Mouse (Mus musculus): ENCODE results near the gene Slc12a5. TPM values are rescaled to one million over a fixed set of nuclear protein-coding genes. Genes with fewer than 3 reads are reported as not detected.

Slc12a5 gene
- polyA plus RNA-seq, 1 experiment from 2014 or later: 0.21 TPM

- peak; percentile 66; the same call in 1 of the 2 replicates for ATAC-seq (replicated peaks; ENCODE audit: insufficient number of reproducible peaks, insufficient read depth, low FRiP score, low read depth)
- H3K9ac ChIP-seq: no peak overlapping the region
- 30% methylated on average over 11 of the region's 11 CpGs for WGBS
- H3K4me2 ChIP-seq: no peak overlapping the region
- peaks cover 5% of the 10 kb centered on the region for H3K27me3 ChIP-seq
- no peak overlapping the region for H3K4me3 ChIP-seq
- peaks cover 3% of the 10 kb centered on the region; the same call in 1 of the 2 replicates for H3K4me1 ChIP-seq (replicated peaks)
- H3K9me3 ChIP-seq (replicated peaks): no peaks in the 10 kb centered on the region
- peaks cover 4% of the 10 kb centered on the region for H3K36me3 ChIP-seq
- H3K27ac ChIP-seq: no peak overlapping the region
Observed at GRCm38 (mm10) chr2:164924100-164924857, 36.3 kb upstream of the Slc12a5 start.

DNA sequence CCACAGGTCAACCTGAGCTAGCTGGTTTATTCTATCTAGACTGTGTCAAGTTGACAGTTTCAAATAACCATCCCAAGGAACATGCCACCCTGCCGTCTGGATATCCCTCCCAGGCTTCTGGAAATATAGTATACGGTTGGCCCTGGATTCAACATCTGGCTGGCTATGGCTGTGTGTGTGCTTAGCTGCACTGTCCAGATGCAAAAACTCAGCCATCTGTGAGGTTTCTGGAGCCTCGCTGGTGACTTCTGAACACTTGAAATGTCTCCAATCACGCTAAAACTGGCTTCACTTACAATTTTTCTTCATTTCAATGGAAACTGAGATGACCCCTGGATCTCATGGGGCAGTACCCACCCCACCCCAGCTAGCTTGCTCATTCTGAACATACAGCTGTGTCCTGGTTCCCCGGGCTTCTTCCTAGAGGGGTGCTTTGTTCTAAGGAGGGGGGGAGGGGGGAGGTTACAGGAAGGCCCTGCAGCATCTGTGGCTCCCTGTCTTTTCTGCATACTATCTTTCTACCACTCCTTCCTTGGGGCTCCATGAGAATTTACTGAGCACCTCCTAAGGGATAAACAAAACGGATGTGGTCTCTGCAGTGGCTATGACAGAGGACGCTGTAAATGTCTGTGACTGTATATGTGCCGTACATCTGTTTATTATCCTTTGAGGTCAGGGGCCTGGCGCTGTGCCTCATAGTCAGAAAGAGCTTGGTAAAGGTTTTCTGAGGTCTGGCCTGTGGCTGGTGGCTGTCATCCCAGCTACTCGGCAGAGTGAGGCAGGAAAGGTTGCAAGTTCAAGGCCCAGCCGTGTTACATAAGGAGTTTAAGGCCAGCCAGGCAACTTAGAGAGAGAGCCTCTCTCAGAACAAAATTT, 29.7 kb upstream of the Slc12a5 start:
- peaks cover 31% of the 10 kb centered on the region for H3K27me3 ChIP-seq
- H3K4me1 ChIP-seq (replicated peaks): no peaks in the 10 kb centered on the region; the same call in 1 of the 2 replicates
- ATAC-seq (replicated peaks; ENCODE audit: insufficient number of reproducible peaks, insufficient read depth, low FRiP score, low read depth): no peak
- no peak overlapping the region for H3K4me2 ChIP-seq
- no peak overlapping the region for H3K4me3 ChIP-seq
- no peaks in the 10 kb centered on the region for H3K36me3 ChIP-seq
- H3K9me3 ChIP-seq (replicated peaks): no peaks in the 10 kb centered on the region
- 47% methylated on average over 11 of the region's 11 CpGs for WGBS
- H3K27ac ChIP-seq: no peak overlapping the region
- H3K9ac ChIP-seq: no peak overlapping the region

DNA sequence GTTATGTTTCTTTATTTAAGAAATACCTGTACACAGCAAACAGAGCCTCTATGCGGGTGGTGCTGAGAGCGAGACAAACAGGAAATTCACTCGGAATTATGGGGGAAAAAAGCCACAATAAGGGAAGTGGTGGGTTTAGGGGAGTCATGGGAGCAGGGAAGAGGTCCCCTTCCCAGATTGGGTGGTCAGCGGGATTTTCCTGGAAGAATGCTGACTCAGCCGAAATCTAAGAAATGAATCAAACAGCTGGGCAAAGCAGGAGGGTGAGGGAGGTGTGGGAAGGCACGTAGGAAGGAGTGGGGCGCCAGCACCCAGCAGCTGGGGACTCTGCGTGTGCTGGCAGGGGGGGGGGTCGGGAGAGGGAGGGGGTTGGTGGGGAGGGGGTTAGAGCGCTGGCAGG, 27.1 kb upstream of the Slc12a5 start:
- no peaks in the 10 kb centered on the region for H3K36me3 ChIP-seq
- no peak overlapping the region for H3K9ac ChIP-seq
- H3K27ac ChIP-seq: no peak overlapping the region
- no peak overlapping the region for H3K4me2 ChIP-seq
- no peak for ATAC-seq (replicated peaks; ENCODE audit: insufficient number of reproducible peaks, insufficient read depth, low FRiP score, low read depth)
- H3K9me3 ChIP-seq (replicated peaks): no peaks in the 10 kb centered on the region
- H3K4me3 ChIP-seq: no peak overlapping the region
- peaks cover 4% of the 10 kb centered on the region for H3K4me1 ChIP-seq (replicated peaks)
- H3K27me3 ChIP-seq: peaks cover 47% of the 10 kb centered on the region
- WGBS: 32% methylated on average over 10 of the region's 10 CpGs

DNA sequence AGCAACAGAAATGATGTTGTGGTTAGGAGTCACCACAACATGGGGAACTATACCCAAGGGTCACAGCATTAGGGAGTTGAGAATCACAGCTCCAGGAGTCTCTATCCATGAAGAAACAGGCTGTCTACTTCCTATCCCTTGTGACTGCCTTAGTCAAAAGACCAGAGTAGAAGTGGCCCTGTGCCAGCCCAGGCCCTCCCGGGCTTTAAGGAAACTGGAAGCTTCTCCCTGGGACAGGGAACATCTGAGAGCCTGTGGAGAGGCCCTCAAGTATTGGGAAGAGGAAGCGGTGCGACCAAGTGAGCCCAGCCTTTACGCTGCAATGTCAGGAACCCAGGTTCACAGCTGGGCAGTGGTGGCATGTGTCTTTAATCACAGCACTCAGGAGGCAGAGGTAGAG, 24.6 kb upstream of the Slc12a5 start:
- H3K9ac ChIP-seq: no peak overlapping the region
- H3K4me1 ChIP-seq (replicated peaks): peaks cover 16% of the 10 kb centered on the region
- H3K27ac ChIP-seq: no peak overlapping the region
- ATAC-seq (replicated peaks; ENCODE audit: insufficient number of reproducible peaks, insufficient read depth, low FRiP score, low read depth): no peak
- H3K27me3 ChIP-seq: peaks cover 70% of the 10 kb centered on the region
- H3K9me3 ChIP-seq (replicated peaks): no peaks in the 10 kb centered on the region
- H3K36me3 ChIP-seq: no peaks in the 10 kb centered on the region
- H3K4me3 ChIP-seq: no peak overlapping the region
- 62% methylated on average over 4 of the region's 4 CpGs for WGBS
- no peak overlapping the region for H3K4me2 ChIP-seq

DNA sequence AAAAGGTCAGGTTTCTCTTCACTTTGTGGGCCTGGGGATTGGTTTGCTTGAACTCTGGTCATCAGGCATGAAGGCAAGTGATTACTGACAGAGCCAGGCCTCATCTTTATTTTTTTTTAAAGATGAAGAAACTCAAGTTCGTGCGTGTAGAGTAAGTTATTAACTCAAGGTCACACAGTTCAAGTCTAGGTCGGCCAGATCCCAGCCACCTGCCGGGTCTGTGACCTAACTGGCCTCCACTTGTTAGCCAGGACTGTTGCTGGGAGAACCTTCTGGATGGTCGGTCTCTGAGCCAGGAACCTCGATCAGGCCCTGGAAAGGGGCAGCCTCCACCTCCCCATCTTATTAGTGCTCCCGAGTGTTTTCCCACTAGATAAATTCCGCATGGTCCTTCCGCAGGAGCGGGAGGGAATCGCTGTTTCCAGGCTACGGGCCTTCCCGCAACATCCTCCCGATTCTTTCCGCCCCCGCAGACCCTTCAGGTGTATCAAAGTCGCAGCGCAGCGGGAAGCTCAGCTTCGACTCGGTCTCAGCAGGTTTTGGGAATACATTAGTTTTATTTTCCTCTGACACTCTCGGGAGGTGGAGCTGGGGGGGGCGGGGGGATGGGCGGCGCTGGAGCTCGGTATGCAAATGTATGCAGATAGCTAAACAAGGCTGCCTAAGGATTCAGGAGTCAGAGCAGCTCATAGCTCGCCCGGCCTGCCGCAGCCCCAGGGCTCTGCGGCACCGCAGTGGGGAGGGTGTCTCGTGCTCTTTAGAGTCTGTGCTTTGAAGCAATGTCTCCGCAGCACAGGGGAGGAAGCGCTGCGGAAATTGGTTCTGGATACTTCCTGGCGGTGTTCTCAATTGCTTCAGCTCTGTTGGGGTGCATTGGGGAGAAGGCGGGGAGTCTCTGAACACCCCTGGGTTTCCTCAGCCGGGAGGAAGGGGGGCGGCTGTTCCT, 22.2 kb upstream of the Slc12a5 start:
- 3% methylated on average over 39 of the region's 39 CpGs for WGBS
- peak overlapping the region; percentile 33 for H3K4me3 ChIP-seq
- ATAC-seq (replicated peaks; ENCODE audit: insufficient number of reproducible peaks, insufficient read depth, low FRiP score, low read depth): no peak; the same call in 1 of the 2 replicates
- peaks cover 69% of the 10 kb centered on the region for H3K27me3 ChIP-seq
- peak overlapping the region; percentile 63 for H3K4me2 ChIP-seq
- H3K27ac ChIP-seq: no peak overlapping the region
- H3K4me1 ChIP-seq (replicated peaks): peaks cover 16% of the 10 kb centered on the region
- H3K9me3 ChIP-seq (replicated peaks): no peaks in the 10 kb centered on the region
- H3K9ac ChIP-seq: no peak overlapping the region
- no peaks in the 10 kb centered on the region for H3K36me3 ChIP-seq

DNA sequence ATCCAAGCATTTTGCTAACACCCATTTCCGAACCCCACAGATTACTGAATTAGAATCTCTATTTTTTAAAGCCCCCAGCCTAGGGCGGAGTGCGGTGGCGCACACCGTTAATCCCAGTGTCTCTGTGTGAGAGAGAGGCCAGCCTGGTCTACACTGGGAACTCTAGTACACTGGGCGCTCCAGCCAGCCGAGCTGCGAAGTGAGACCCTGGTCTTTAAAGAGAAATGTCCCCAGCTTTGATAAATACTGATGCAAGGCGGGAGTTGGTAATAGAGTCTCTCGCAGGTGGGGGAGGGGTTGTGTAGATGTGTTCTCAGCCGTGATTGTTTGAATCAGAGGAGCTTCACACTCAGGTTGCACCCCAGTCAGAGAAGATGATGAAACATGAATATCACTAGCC, 21.5 kb upstream of the Slc12a5 start:
- H3K27me3 ChIP-seq: peaks cover 68% of the 10 kb centered on the region
- H3K9ac ChIP-seq: no peak overlapping the region
- H3K9me3 ChIP-seq (replicated peaks): no peaks in the 10 kb centered on the region
- 3% methylated on average over 11 of the region's 11 CpGs for WGBS
- no peak overlapping the region for H3K27ac ChIP-seq
- no peaks in the 10 kb centered on the region for H3K36me3 ChIP-seq
- peak overlapping the region; percentile 33 for H3K4me3 ChIP-seq
- H3K4me1 ChIP-seq (replicated peaks): peaks cover 16% of the 10 kb centered on the region
- peak overlapping the region; percentile 63 for H3K4me2 ChIP-seq
- ATAC-seq (replicated peaks; ENCODE audit: insufficient number of reproducible peaks, insufficient read depth, low FRiP score, low read depth): no peak

DNA sequence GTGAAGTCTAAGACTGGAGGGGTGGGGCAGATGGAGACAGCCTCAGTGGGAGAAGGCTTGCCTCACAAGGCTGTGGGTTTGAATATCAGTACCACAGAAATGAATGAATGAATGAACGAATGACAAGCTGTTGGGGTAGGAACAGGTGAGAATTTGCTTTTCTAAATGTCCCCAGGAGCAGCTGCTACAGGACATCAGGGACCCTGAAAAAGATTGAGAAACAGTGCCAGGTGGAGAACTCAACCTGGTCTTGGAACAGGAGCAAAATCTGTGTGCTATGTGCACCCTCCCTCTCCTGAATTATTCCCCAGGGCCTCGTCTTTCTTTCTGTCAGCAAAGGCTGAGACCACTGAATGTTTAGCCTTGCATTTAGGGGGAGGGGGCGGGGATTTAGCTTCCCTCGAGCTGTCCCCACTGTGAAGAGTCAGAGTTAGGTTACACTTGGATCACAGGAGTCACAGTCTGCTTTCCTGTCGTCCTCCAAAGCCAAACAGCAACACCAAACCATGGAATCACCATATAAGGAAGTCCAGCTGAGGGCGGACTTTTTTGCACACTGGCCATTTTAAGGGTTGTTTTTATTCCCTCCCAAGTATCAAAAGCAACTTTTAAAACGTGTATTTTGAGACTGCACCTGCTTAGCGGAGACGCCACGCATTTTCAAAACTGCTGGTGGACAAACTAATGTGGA, 20.3 kb upstream of the Slc12a5 start, which contains the start of gene Mmp9:
Gene Mmp9, plus strand, starts transcription at position 641 of the 691 bp plus-strand sequence.
- H3K27ac ChIP-seq: no peak within 1 kb of the TSS
- WGBS: 23% methylated on average over 10 of the region's 10 CpGs
- no peak for ATAC-seq (replicated peaks; ENCODE audit: insufficient number of reproducible peaks, insufficient read depth, low FRiP score, low read depth)
- H3K4me1 ChIP-seq (replicated peaks): peaks cover 16% of the 10 kb centered on the region
- H3K9me3 ChIP-seq (replicated peaks): no peaks in the 10 kb centered on the region
- H3K36me3 ChIP-seq: no peaks in the 10 kb centered on the region
- H3K4me3 ChIP-seq: no peak within 1 kb of the TSS
- H3K9ac ChIP-seq: no peak within 1 kb of the TSS
- H3K4me2 ChIP-seq: no peak within 1 kb of the TSS
- H3K27me3 ChIP-seq: peaks cover 63% of the 10 kb centered on the region

DNA sequence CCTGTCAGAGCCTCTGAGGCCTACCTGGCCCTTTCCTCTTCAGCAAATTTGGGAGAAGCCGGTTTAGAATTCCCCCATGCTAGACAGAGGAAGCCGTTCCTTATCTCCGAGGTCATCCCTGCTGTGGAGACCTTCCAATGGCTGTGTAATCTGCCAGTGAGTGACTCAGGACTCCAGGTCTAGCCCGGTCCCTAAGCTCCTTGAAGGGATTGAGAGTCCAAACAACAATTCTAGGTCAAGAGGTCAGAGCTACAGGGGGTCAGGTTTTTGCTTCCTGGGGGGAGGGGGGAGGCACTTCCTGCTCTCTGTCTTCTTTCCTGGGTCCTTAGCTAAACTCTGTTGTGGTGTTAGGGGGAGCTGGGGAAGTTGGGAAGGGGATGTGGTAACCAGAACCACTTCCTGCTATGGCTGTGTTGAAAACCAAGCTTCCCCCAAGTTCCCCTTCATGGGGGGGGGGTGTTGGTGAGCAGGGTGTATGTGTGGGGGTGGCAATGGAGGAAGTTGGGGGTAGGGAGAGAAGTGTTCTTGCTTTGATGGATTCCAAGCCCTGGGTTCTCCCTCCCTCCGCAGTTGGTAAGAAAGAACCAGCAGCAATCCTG, 17.8 kb upstream of the Slc12a5 start:
- Histone ChIP-seq H3K4me3 (no peak overlapping the region), H3K9ac (no peak overlapping the region), H3K27me3 (peaks cover 68% of the 10 kb centered on the region), H3K4me2 (no peak overlapping the region), H3K27ac (no peak overlapping the region), H3K4me1 (replicated peaks) (peaks cover 16% of the 10 kb centered on the region), H3K9me3 (replicated peaks) (no peaks in the 10 kb centered on the region), H3K36me3 (no peaks in the 10 kb centered on the region)
- 18% methylated on average over 5 of the region's 5 CpGs for WGBS
- no peak for ATAC-seq (replicated peaks; ENCODE audit: insufficient number of reproducible peaks, insufficient read depth, low FRiP score, low read depth)

DNA sequence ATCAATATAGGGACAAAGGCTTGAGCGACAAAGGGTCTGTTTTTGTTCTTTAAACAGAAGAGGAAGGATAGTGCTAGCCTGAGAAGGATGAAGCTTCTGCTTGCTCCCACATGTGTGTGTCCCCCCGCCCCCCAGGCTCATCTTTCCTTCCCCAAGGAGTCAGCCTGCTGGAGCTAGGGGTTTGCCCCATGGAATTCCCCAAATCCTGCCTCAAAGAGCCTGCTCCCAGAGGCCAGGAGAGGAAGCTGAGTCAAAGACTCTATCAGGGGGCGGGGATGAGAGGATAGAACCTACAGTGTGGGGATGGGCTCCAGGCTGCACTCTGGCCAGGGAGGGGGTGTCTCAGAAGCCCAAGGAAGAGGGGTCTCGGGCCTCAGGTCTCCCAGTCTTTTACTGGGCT, 13.1 kb upstream of the Slc12a5 start:
- no peak for ATAC-seq (replicated peaks; ENCODE audit: insufficient number of reproducible peaks, insufficient read depth, low FRiP score, low read depth)
- no peaks in the 10 kb centered on the region for H3K36me3 ChIP-seq
- 39% methylated on average over 4 of the region's 4 CpGs for WGBS
- H3K9me3 ChIP-seq (replicated peaks): no peaks in the 10 kb centered on the region
- H3K27me3 ChIP-seq: peaks cover 77% of the 10 kb centered on the region
- H3K9ac ChIP-seq: no peak overlapping the region
- H3K4me1 ChIP-seq (replicated peaks): peaks cover 16% of the 10 kb centered on the region
- no peak overlapping the region for H3K27ac ChIP-seq
- H3K4me3 ChIP-seq: no peak overlapping the region
- no peak overlapping the region for H3K4me2 ChIP-seq

DNA sequence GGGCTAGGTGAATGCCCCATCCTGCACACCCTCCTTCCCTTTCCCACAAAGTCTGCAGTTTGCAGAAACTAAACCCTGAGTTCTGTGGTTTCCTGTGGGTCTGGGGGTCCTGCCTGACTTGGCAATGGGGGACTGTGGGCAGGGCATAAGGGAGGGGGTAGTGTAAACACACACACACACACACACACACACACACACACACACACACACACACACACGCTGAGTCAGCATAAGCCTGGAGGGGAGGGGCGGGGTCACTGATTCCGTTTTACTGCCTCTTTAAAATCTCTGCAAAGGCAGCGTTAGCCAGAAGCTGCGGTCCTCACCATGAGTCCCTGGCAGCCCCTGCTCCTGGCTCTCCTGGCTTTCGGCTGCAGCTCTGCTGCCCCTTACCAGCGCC, 12.7 kb upstream of the Slc12a5 start:
- H3K27ac ChIP-seq: no peak overlapping the region
- H3K36me3 ChIP-seq: no peaks in the 10 kb centered on the region
- 7% methylated on average over 6 of the region's 7 CpGs for WGBS
- no peaks in the 10 kb centered on the region for H3K9me3 ChIP-seq (replicated peaks)
- peaks cover 82% of the 10 kb centered on the region for H3K27me3 ChIP-seq
- H3K9ac ChIP-seq: no peak overlapping the region
- 0 out of 2 replicates have a peak overlapping the region, but pooled peaks have one; percentile 3 for H3K4me3 ChIP-seq
- ATAC-seq (replicated peaks; ENCODE audit: insufficient number of reproducible peaks, insufficient read depth, low FRiP score, low read depth): no peak
- H3K4me1 ChIP-seq (replicated peaks): peaks cover 18% of the 10 kb centered on the region
- H3K4me2 ChIP-seq: no peak overlapping the region

Data from heart, embryonic 15.5 days (tissue).